Mouse (Mus musculus): ENCODE data around the gene Gm20388. TPM values are rescaled to one million over a fixed set of nuclear protein-coding genes. Genes with fewer than 3 reads are reported as not detected.
A peak's percentile ranks its signal among the peaks of the same experiment; 100 is the strongest.

The Gm20388 gene
- polyA plus RNA-seq, 2 experiments = 8.5 TPM; not detected in 1

GRCm38 (mm10) chr8:123966896-123967295 is 4056.3 kb downstream of the Gm20388 start:
- 70% methylated on average over 2 of the region's 2 CpGs for WGBS (ENCODE audit: insufficient replicate concordance)
- no peak overlapping the region for H3K27ac ChIP-seq
- peaks cover 0 to 3% of the 10 kb centered on the region in 2 experiments; a peak in 2 of 4 replicates for H3K4me1 ChIP-seq (replicated peaks; ENCODE audit: control insufficient read depth in 2 of 2, insufficient read depth in 2 of 2, low read length in 1 of 2)
- H3K27me3 ChIP-seq (ENCODE audit: control insufficient read depth, insufficient read depth, low read length) = no peaks in the 10 kb centered on the region
- H3K9me3 ChIP-seq (ENCODE audit: control insufficient read depth, low read length) = no peaks in the 10 kb centered on the region
- DNase-seq (ENCODE audit: low read depth in 3 of 3, low spot score in 3 of 3) = no peak
- H3K4me2 ChIP-seq (ENCODE audit: low read depth) = no peak overlapping the region
- no peak overlapping the region for H3K4me3 ChIP-seq (ENCODE audit: insufficient read depth in 1 of 2, low read depth in 2 of 2, low read length in 2 of 2)
- TF ChIP-seq EP300 (IDR thresholded peaks at IDR 0.05; ENCODE audit: low read depth) (no peak), CTCF (IDR thresholded peaks at IDR 0.05; ENCODE audit: low read depth) (peak; percentile 54)
- no peak for ATAC-seq (ENCODE audit: insufficient read depth)
- no peak overlapping the region for H3K9ac ChIP-seq (replicated peaks)
- peaks cover 99% of the 10 kb centered on the region for H3K36me3 ChIP-seq (replicated peaks; ENCODE audit: control insufficient read depth, insufficient read depth, low read depth)

DNA sequence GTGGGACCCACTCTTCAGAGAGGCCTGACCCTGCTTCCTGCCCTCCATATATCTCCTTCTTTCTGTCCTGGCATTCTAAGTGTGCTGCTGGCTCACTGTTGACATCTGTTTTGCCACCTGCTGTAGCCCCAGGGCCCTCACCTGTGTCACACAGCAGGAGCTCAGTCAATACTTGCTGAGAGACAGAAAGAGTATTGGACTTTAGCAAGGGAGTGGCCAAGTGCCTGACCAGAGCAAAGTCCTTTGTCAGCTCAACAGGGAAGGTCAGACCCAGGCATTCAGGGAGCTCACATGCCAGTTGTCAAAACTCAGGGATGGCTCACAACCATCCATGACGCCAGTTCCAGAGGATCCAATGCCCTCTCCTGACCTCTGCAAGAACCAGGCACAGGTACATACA is 4062.9 kb downstream of the Gm20388 start:
- ATAC-seq (ENCODE audit: insufficient read depth) (no peak), DNase-seq (ENCODE audit: low read depth in 3 of 3, low spot score in 3 of 3) (no peak)
- no peak overlapping the region; the same call in 1 of the 2 replicates for H3K27ac ChIP-seq
- peaks cover 27 to 40% of the 10 kb centered on the region in 2 experiments for H3K4me1 ChIP-seq (replicated peaks; ENCODE audit: control insufficient read depth in 2 of 2, insufficient read depth in 2 of 2, low read length in 1 of 2)
- no peaks in the 10 kb centered on the region for H3K27me3 ChIP-seq (ENCODE audit: control insufficient read depth, insufficient read depth, low read length)
- H3K9ac ChIP-seq (replicated peaks) = no peak overlapping the region; the same call in 1 of the 2 replicates
- no peak overlapping the region for H3K4me3 ChIP-seq (ENCODE audit: insufficient read depth in 1 of 2, low read depth in 2 of 2, low read length in 2 of 2)
- no peaks in the 10 kb centered on the region for H3K9me3 ChIP-seq (ENCODE audit: control insufficient read depth, low read length)
- peaks cover 95% of the 10 kb centered on the region for H3K36me3 ChIP-seq (replicated peaks; ENCODE audit: control insufficient read depth, insufficient read depth, low read depth)
- peak overlapping the region; percentile 0; the same call in 1 of the 2 replicates for H3K4me2 ChIP-seq (ENCODE audit: low read depth)
- 82% methylated on average over 1 of the region's 1 CpGs for WGBS (ENCODE audit: insufficient replicate concordance)
- TF ChIP-seq CTCF (IDR thresholded peaks at IDR 0.05; ENCODE audit: low read depth) (no peak), EP300 (IDR thresholded peaks at IDR 0.05; ENCODE audit: low read depth) (no peak)

DNA sequence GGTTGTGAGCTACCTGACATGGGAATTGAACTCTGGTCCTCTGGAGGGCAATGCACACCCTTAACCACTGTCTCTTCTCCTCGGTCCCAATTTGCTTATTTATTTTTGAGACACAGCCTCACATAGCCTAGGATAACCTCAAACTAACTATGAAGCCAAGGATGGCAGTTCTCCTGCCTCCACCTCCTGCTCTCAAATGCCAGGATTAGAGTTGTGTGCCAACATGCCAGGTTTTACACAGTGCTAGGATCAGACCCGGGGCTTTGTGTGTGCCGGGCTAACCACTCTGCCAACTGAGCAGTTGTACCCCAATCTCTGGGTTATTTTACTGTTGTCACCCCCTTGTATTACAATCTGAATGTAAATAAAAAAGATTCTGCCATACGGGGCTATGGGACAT is 4066.9 kb downstream of the Gm20388 start:
- H3K4me2 ChIP-seq (ENCODE audit: low read depth) = peak overlapping the region; percentile 78
- no peak for ATAC-seq (ENCODE audit: insufficient read depth)
- peak overlapping the region; percentile 99 for H3K27ac ChIP-seq
- peak overlapping the region; percentile 100 for H3K9ac ChIP-seq (replicated peaks)
- DNase-seq (ENCODE audit: low read depth in 3 of 3, low spot score in 3 of 3) = no peak
- WGBS (ENCODE audit: insufficient replicate concordance) = 84% methylated on average over 4 of the region's 4 CpGs
- H3K36me3 ChIP-seq (replicated peaks; ENCODE audit: control insufficient read depth, insufficient read depth, low read depth) = peaks cover 84% of the 10 kb centered on the region
- no peaks in the 10 kb centered on the region for H3K9me3 ChIP-seq (ENCODE audit: control insufficient read depth, low read length)
- H3K4me1 ChIP-seq (replicated peaks; ENCODE audit: control insufficient read depth in 2 of 2, insufficient read depth in 2 of 2, low read length in 1 of 2) = peaks cover 29 to 44% of the 10 kb centered on the region in 2 experiments
- no peaks in the 10 kb centered on the region for H3K27me3 ChIP-seq (ENCODE audit: control insufficient read depth, insufficient read depth, low read length)
- H3K4me3 ChIP-seq (ENCODE audit: insufficient read depth in 1 of 2, low read depth in 2 of 2, low read length in 2 of 2) = peak overlapping the region; percentile 20 to 92; a peak in 3 of 4 replicates
- no peak for TF ChIP-seq CTCF (IDR thresholded peaks at IDR 0.05; ENCODE audit: low read depth)
- no peak for TF ChIP-seq EP300 (IDR thresholded peaks at IDR 0.05; ENCODE audit: low read depth)

GRCm38 (mm10) chr8:123978166-123978838 is 4067.7 kb downstream of the Gm20388 start:
- TF ChIP-seq CTCF (IDR thresholded peaks at IDR 0.05; ENCODE audit: low read depth) (no peak), EP300 (IDR thresholded peaks at IDR 0.05; ENCODE audit: low read depth) (no peak)
- no peaks in the 10 kb centered on the region for H3K9me3 ChIP-seq (ENCODE audit: control insufficient read depth, low read length)
- H3K27me3 ChIP-seq (ENCODE audit: control insufficient read depth, insufficient read depth, low read length) = no peaks in the 10 kb centered on the region
- whole genome bisulfite sequencing (ENCODE audit: insufficient replicate concordance) = 38% methylated on average over 14 of the region's 14 CpGs
- peak overlapping the region; percentile 100 for H3K9ac ChIP-seq (replicated peaks)
- peak overlapping the region; percentile 92 to 100 for H3K4me3 ChIP-seq (ENCODE audit: insufficient read depth in 1 of 2, low read depth in 2 of 2, low read length in 2 of 2)
- peak overlapping the region; percentile 78 for H3K4me2 ChIP-seq (ENCODE audit: low read depth)
- H3K27ac ChIP-seq = peak overlapping the region; percentile 99
- ATAC-seq (ENCODE audit: insufficient read depth) = no peak
- peaks cover 24 to 43% of the 10 kb centered on the region in 2 experiments for H3K4me1 ChIP-seq (replicated peaks; ENCODE audit: control insufficient read depth in 2 of 2, insufficient read depth in 2 of 2, low read length in 1 of 2)
- peaks cover 76% of the 10 kb centered on the region for H3K36me3 ChIP-seq (replicated peaks; ENCODE audit: control insufficient read depth, insufficient read depth, low read depth)
- DNase-seq (ENCODE audit: low read depth in 3 of 3, low spot score in 3 of 3) = no peak

GRCm38 (mm10) chr8:123978926-123979325 is 4068.3 kb downstream of the Gm20388 start:
- peak; percentile 85 to 86 (median 85) for DNase-seq (ENCODE audit: low read depth in 3 of 3, low spot score in 3 of 3)

More at GRCm38 (mm10) chr8:123978926-123979325, 4068.3 kb downstream of the Gm20388 start:
- H3K27me3 ChIP-seq (ENCODE audit: control insufficient read depth, insufficient read depth, low read length) = no peaks in the 10 kb centered on the region
- TF ChIP-seq EP300 (IDR thresholded peaks at IDR 0.05; ENCODE audit: low read depth) (peak; percentile 76), CTCF (IDR thresholded peaks at IDR 0.05; ENCODE audit: low read depth) (no peak)
- H3K4me2 ChIP-seq (ENCODE audit: low read depth) = peak overlapping the region; percentile 78
- 9% methylated on average over 8 of the region's 8 CpGs for WGBS (ENCODE audit: insufficient replicate concordance)
- H3K9ac ChIP-seq (replicated peaks) = peak overlapping the region; percentile 100
- H3K27ac ChIP-seq = peak overlapping the region; percentile 99
- peaks cover 25 to 45% of the 10 kb centered on the region in 2 experiments for H3K4me1 ChIP-seq (replicated peaks; ENCODE audit: control insufficient read depth in 2 of 2, insufficient read depth in 2 of 2, low read length in 1 of 2)
- peak overlapping the region; percentile 92 to 100 for H3K4me3 ChIP-seq (ENCODE audit: insufficient read depth in 1 of 2, low read depth in 2 of 2, low read length in 2 of 2)
- H3K9me3 ChIP-seq (ENCODE audit: control insufficient read depth, low read length) = no peaks in the 10 kb centered on the region
- peak; percentile 86 for ATAC-seq (ENCODE audit: insufficient read depth)
- peaks cover 72% of the 10 kb centered on the region for H3K36me3 ChIP-seq (replicated peaks; ENCODE audit: control insufficient read depth, insufficient read depth, low read depth)

All from liver, embryonic 14.5 days (tissue).